Mouse (Mus musculus) neural tube, embryonic 12.5 days (tissue): Measurements from ENCODE around the gene Pcbd1. TPM values are rescaled to one million over a fixed set of nuclear protein-coding genes. Genes with fewer than 3 reads are reported as not detected.

Experiments used
- ATAC-seq: fragments of 200-750 bp; cut with Nextera tagmentation; 2 replicates; pipeline ENCODE4 v1.8.0; 2017; ENCODE audit warnings: low read depth, mild to moderate bottlenecking, moderate TSS enrichment, moderate library complexity; ENCODE audit not compliant: low FRiP score
- H3K27ac ChIP-seq: fragments of 300-500 bp; sonication (generic); 2 replicates; pipeline ENCODE4 v1.5.1; 2016
- H3K27me3 ChIP-seq: fragments of 300-500 bp; sonication (generic); replicated peaks from 2 replicates; pipeline ENCODE4 v1.6.1; 2016; ENCODE audit warnings: mild to moderate bottlenecking
- H3K36me3 ChIP-seq: fragments of 300-500 bp; sonication (generic); 2 replicates; pipeline ENCODE4 v1.6.1; 2016; ENCODE audit warnings: mild to moderate bottlenecking
- H3K4me1 ChIP-seq: fragments of 300-500 bp; sonication (generic); 2 replicates; pipeline ENCODE4 v1.6.1; 2016
- H3K4me2 ChIP-seq: fragments of 300-500 bp; sonication (generic); replicated peaks from 2 replicates; pipeline ENCODE4 v1.6.1; 2016; ENCODE audit warnings: mild to moderate bottlenecking
- H3K4me3 ChIP-seq: fragments of 300-500 bp; sonication (generic); 2 replicates; pipeline ENCODE4 v1.5.1; 2016
- H3K9ac ChIP-seq: fragments of 300-500 bp; sonication (generic); 2 replicates; pipeline ENCODE4 v1.6.1; 2016; ENCODE audit warnings: mild to moderate bottlenecking
- H3K9me3 ChIP-seq: fragments of 300-500 bp; sonication (generic); 2 replicates; pipeline ENCODE4 v1.6.1; 2016; ENCODE audit warnings: mild to moderate bottlenecking
- WGBS: fragments of 180-500 bp; shearing (Covaris S2); methylation state at CpG from one replicate; pipeline ENCODE4 v1.1.7; 2016; 5-methylcytosine and 5-hydroxymethylcytosine counted together
- polyA plus RNA-seq: library from polyadenylated mRNA; unstranded; fragments of >200 nt; fragmentation: Nextera tagmentation; extraction: Ambion mirVana; gene quantifications from 2 replicates; pipeline ENCODE4 v1.2.1, GENCODE M21; 2016

The Pcbd1 gene
- polyA plus RNA-seq, result 27.2 and 27.6 TPM in 2 replicates

GRCm38 (mm10) chr10:61089170-61090142, at the start of gene Pcbd1:
Gene Pcbd1 (plus strand): TSS chr10:61089331.
- Histone ChIP-seq H3K9ac (peak within 1 kb of the TSS; percentile 67), H3K4me3 (peak within 1 kb of the TSS; percentile 33), H3K4me2 (peak within 1 kb of the TSS; percentile 82), H3K4me1 (peaks cover 10% of the 10 kb centered on the region), H3K9me3 (no peaks in the 10 kb centered on the region), H3K36me3 (0 out of 2 replicates have a peak, but pooled peaks cover 3% of the 10 kb centered on the region), H3K27me3 (no peaks in the 10 kb centered on the region), H3K27ac (no peak within 1 kb of the TSS)
- ATAC-seq, result peak; percentile 59
- 8% methylated on average over 33 of the region's 33 CpGs for WGBS

- Histone ChIP-seq H3K27me3 (no peaks in the 10 kb centered on the region), H3K9ac (no peak overlapping the region), H3K4me3 (no peak overlapping the region), H3K4me1 (no peaks in the 10 kb centered on the region), H3K9me3 (no peaks in the 10 kb centered on the region), H3K36me3 (no peaks in the 10 kb centered on the region), H3K27ac (no peak overlapping the region), H3K4me2 (no peak overlapping the region)
- 64% methylated on average over 12 of the region's 12 CpGs for WGBS
- no peak for ATAC-seq
Observed at GRCm38 (mm10) chr10:61039657-61040056, 49.5 kb upstream of the Pcbd1 start.

- H3K36me3 ChIP-seq, result no peaks in the 10 kb centered on the region
- no peaks in the 10 kb centered on the region for H3K9me3 ChIP-seq
- H3K27me3 ChIP-seq, result no peaks in the 10 kb centered on the region
- ATAC-seq, result peak; percentile 61; the same call in 1 of the 2 replicates
- 10% methylated on average over 8 of the region's 8 CpGs for WGBS
- H3K27ac ChIP-seq, result no peak overlapping the region
- no peaks in the 10 kb centered on the region for H3K4me1 ChIP-seq
- H3K9ac ChIP-seq, result no peak overlapping the region
- no peak overlapping the region for H3K4me3 ChIP-seq
- no peak overlapping the region for H3K4me2 ChIP-seq
Observed at GRCm38 (mm10) chr10:61045081-61045480, 44.0 kb upstream of the Pcbd1 start.

GRCm38 (mm10) chr10:61051993-61052613, 37.0 kb upstream of the Pcbd1 start:
- Histone ChIP-seq H3K4me1 (no peaks in the 10 kb centered on the region), H3K4me2 (no peak overlapping the region), H3K9me3 (peaks cover 9% of the 10 kb centered on the region; the same call in 1 of the 2 replicates), H3K9ac (no peak overlapping the region), H3K4me3 (no peak overlapping the region), H3K27ac (no peak overlapping the region), H3K27me3 (no peaks in the 10 kb centered on the region; the same call in 1 of the 2 replicates), H3K36me3 (no peaks in the 10 kb centered on the region)
- peak; percentile 63 for ATAC-seq
- 61% methylated on average over 14 of the region's 14 CpGs for WGBS

- no peak overlapping the region for H3K4me3 ChIP-seq
- peaks cover 9% of the 10 kb centered on the region; the same call in 1 of the 2 replicates for H3K9me3 ChIP-seq
- WGBS, result 96% methylated on average over 7 of the region's 7 CpGs
Observed at GRCm38 (mm10) chr10:61056661-61057060, 32.5 kb upstream of the Pcbd1 start.

GRCm38 (mm10) chr10:61059101-61059500, 30.0 kb upstream of the Pcbd1 start:
- no peak for ATAC-seq
- no peak overlapping the region for H3K4me2 ChIP-seq
- H3K27ac ChIP-seq, result no peak overlapping the region
- peaks cover 9% of the 10 kb centered on the region; the same call in 1 of the 2 replicates for H3K4me1 ChIP-seq
- H3K9me3 ChIP-seq, result peaks cover 9% of the 10 kb centered on the region; the same call in 1 of the 2 replicates
- H3K9ac ChIP-seq, result no peak overlapping the region
- no CpG with 5 or more reads among the region's 1 CpGs for WGBS
- H3K4me3 ChIP-seq, result no peak overlapping the region
- H3K27me3 ChIP-seq, result no peaks in the 10 kb centered on the region
- H3K36me3 ChIP-seq, result no peaks in the 10 kb centered on the region

More at GRCm38 (mm10) chr10:61056661-61057060, 32.5 kb upstream of the Pcbd1 start:
- H3K4me2 ChIP-seq, result no peak overlapping the region
- H3K4me1 ChIP-seq, result peaks cover 9% of the 10 kb centered on the region; the same call in 1 of the 2 replicates
- H3K27ac ChIP-seq, result no peak overlapping the region
- H3K27me3 ChIP-seq, result no peaks in the 10 kb centered on the region
- H3K36me3 ChIP-seq, result no peaks in the 10 kb centered on the region
- no peak for ATAC-seq
- H3K9ac ChIP-seq, result no peak overlapping the region

GRCm38 (mm10) chr10:61059543-61060110, 29.5 kb upstream of the Pcbd1 start:
- ATAC-seq, result no peak
- H3K27me3 ChIP-seq, result no peaks in the 10 kb centered on the region

GRCm38 (mm10) chr10:61063271-61063864, 25.8 kb upstream of the Pcbd1 start:
- peaks cover 23% of the 10 kb centered on the region for H3K4me1 ChIP-seq
- H3K27me3 ChIP-seq, result no peaks in the 10 kb centered on the region
- no peak overlapping the region for H3K9ac ChIP-seq
- no peak overlapping the region for H3K27ac ChIP-seq
- ATAC-seq, result no peak
- no peak overlapping the region for H3K4me3 ChIP-seq
- H3K4me2 ChIP-seq, result no peak overlapping the region
- no peaks in the 10 kb centered on the region for H3K36me3 ChIP-seq
- 59% methylated on average over 10 of the region's 10 CpGs for WGBS
- no peaks in the 10 kb centered on the region for H3K9me3 ChIP-seq

More at GRCm38 (mm10) chr10:61059543-61060110, 29.5 kb upstream of the Pcbd1 start:
- Histone ChIP-seq H3K9me3 (peaks cover 9% of the 10 kb centered on the region; the same call in 1 of the 2 replicates), H3K27ac (no peak overlapping the region), H3K4me1 (peaks cover 14% of the 10 kb centered on the region), H3K4me3 (no peak overlapping the region), H3K4me2 (no peak overlapping the region), H3K36me3 (no peaks in the 10 kb centered on the region), H3K9ac (no peak overlapping the region)
- WGBS, result 38% methylated on average over 6 of the region's 6 CpGs

GRCm38 (mm10) chr10:61064635-61065034, 24.5 kb upstream of the Pcbd1 start:
- Histone ChIP-seq H3K27me3 (no peaks in the 10 kb centered on the region), H3K36me3 (no peaks in the 10 kb centered on the region)

GRCm38 (mm10) chr10:61065287-61066005, 23.7 kb upstream of the Pcbd1 start:
- H3K9me3 ChIP-seq, result no peaks in the 10 kb centered on the region
- H3K36me3 ChIP-seq, result no peaks in the 10 kb centered on the region
- H3K4me3 ChIP-seq, result no peak overlapping the region
- no peak for ATAC-seq
- H3K27me3 ChIP-seq, result no peaks in the 10 kb centered on the region
- H3K4me1 ChIP-seq, result peaks cover 27% of the 10 kb centered on the region
- H3K4me2 ChIP-seq, result no peak overlapping the region; the same call in 1 of the 2 replicates
- H3K9ac ChIP-seq, result no peak overlapping the region
- no peak overlapping the region for H3K27ac ChIP-seq
- 59% methylated on average over 13 of the region's 13 CpGs for WGBS

More at GRCm38 (mm10) chr10:61064635-61065034, 24.5 kb upstream of the Pcbd1 start:
- WGBS, result 6% methylated on average over 8 of the region's 8 CpGs
- Histone ChIP-seq H3K4me3 (no peak overlapping the region), H3K4me2 (no peak overlapping the region; the same call in 1 of the 2 replicates), H3K9ac (no peak overlapping the region), H3K4me1 (peaks cover 30% of the 10 kb centered on the region), H3K27ac (no peak overlapping the region), H3K9me3 (no peaks in the 10 kb centered on the region)
- no peak for ATAC-seq
